Mouse (Mus musculus) liver, embryonic 14.5 days (tissue): ENCODE results near the gene Ckap4. TPM values are rescaled to one million over a fixed set of nuclear protein-coding genes. Genes with fewer than 3 reads are reported as not detected.

Experiments
- ATAC-seq: fragments of 200-750 bp; cut with Nextera tagmentation; 2 replicates; pipeline ENCODE4 v1.8.0; 2017; ENCODE audit warnings: moderate number of reproducible peaks, mild to moderate bottlenecking, moderate library complexity; ENCODE audit not compliant: insufficient read depth
- DNase-seq, 3 experiments: peaks; one replicate each; pipeline ENCODE4 v3.0.0-alpha.2; 2012 to 2013; ENCODE audit warnings: low read depth in 3 of 3, low spot score in 3 of 3
- H3K27ac ChIP-seq: fragments of 300-500 bp; sonication (generic); 2 replicates; pipeline ENCODE4 v1.5.1; 2014; ENCODE audit warnings: moderate library complexity, mild to moderate bottlenecking, control low read depth, inconsistent platforms
- H3K27me3 ChIP-seq: fragments of 300-500 bp; sonication (generic); 2 replicates; pipeline ENCODE4 v1.6.1; 2014; ENCODE audit warnings: mild to moderate bottlenecking, low read length, moderate library complexity; ENCODE audit not compliant: control insufficient read depth, insufficient read depth
- H3K36me3 ChIP-seq: fragments of 300-500 bp; sonication (generic); replicated peaks from 2 replicates; pipeline ENCODE4 v1.6.1; 2014; ENCODE audit warnings: low read depth; ENCODE audit not compliant: control insufficient read depth, insufficient read depth
- H3K4me1 ChIP-seq, 2 experiments: fragments of 200-500 bp in 1 of 2; fragments of 300-500 bp in 1 of 2; sonication (generic) in 1 of 2; replicated peaks; 2 replicates each; pipeline ENCODE4 v1.6.1; 2012 to 2014; ENCODE audit warnings: antibody characterized with exemption in 1 of 2, inconsistent platforms in 1 of 2, low read length in 1 of 2; ENCODE audit not compliant: control insufficient read depth in 2 of 2, insufficient read depth in 2 of 2
- H3K4me2 ChIP-seq: fragments of 300-500 bp; sonication (generic); 2 replicates; pipeline ENCODE4 v1.6.1; 2014; ENCODE audit warnings: low read depth, mild to moderate bottlenecking, control low read depth, moderate library complexity
- H3K4me3 ChIP-seq, 2 experiments: fragments of 200-500 bp in 1 of 2; fragments of 300-500 bp in 1 of 2; sonication (generic) in 1 of 2; 2 replicates each; pipeline ENCODE4 v1.5.1; 2012 to 2014; ENCODE audit warnings: low read depth in 2 of 2, low read length in 2 of 2, mild to moderate bottlenecking in 2 of 2, control low read depth in 1 of 2, inconsistent platforms in 1 of 2, moderate library complexity in 1 of 2; ENCODE audit not compliant: insufficient read depth in 1 of 2
- H3K9ac ChIP-seq: fragments of 300-500 bp; sonication (generic); replicated peaks from 2 replicates; pipeline ENCODE4 v1.6.1; 2014; ENCODE audit warnings: mild to moderate bottlenecking, control low read depth, moderate library complexity
- H3K9me3 ChIP-seq: fragments of 300-500 bp; sonication (generic); 2 replicates; pipeline ENCODE4 v1.6.1; 2016; ENCODE audit warnings: low read length, mixed read lengths; ENCODE audit not compliant: control insufficient read depth
- CTCF ChIP-seq: IDR thresholded peaks from 2 replicates; pipeline ENCODE4 v1.5.1; 2016; ENCODE audit warnings: antibody characterized with exemption, low read depth, control low read depth
- EP300 ChIP-seq: IDR thresholded peaks from 2 replicates; pipeline ENCODE4 v1.6.1; 2016; ENCODE audit warnings: antibody characterized with exemption, low read depth
- WGBS: fragments of 180-500 bp; shearing (Covaris S2); extraction: QIAGEN DNeasy Blood & Tissue Kit; methylation state at CpG from one replicate; pipeline ENCODE4 v1.1.7; 2014; ENCODE audit not compliant: insufficient replicate concordance; 5-methylcytosine and 5-hydroxymethylcytosine counted together
- polyA plus RNA-seq, 2 experiments: library from polyadenylated mRNA; depleted of rRNA in 1 of 2; stranded (reverse) in 1 of 2; unstranded in 1 of 2; fragments of >200 nt; fragmentation: Nextera tagmentation in 1 of 2; extraction: Ambion mirVana in 1 of 2; gene quantifications; 2 replicates each; pipeline versions ENCODE4 v1.2.1 to v1.2.3; 2012 to 2014

Ckap4 gene
- polyA plus RNA-seq, 2 experiments = 5.8 to 8.6 TPM

GRCm38 (mm10) chr10:84512766-84513165 lies 21.1 kb downstream of the Ckap4 start:
- DNase-seq (no peak), ATAC-seq (no peak)
- TF ChIP-seq EP300 (no peak), CTCF (no peak)
- Histone ChIP-seq H3K27ac (no peak overlapping the region), H3K9ac (no peak overlapping the region), H3K4me3 (no peak overlapping the region), H3K9me3 (no peaks in the 10 kb centered on the region), H3K4me2 (no peak overlapping the region), H3K36me3 (no peaks in the 10 kb centered on the region), H3K4me1 (no peaks in the 10 kb centered on the region), H3K27me3 (no peaks in the 10 kb centered on the region)

DNA sequence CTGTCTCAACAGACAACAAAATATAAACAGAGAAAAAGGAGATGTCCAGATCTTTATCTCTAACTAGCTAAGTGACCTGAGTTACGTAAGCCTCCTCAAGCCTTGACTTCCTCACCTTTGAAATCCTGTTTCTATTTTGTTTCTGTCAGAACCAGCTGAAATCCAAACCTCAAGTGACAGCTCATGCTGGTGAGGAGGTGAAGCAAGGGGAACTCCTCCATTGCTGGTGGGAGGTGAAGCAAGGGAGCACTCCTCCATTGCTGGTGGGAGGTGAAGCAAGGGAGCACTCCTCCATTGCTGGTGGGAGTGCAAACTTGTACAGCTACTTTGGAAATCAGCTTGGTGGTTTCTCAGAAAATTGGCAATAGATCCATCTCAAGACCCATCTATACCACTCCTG lies 25.3 kb downstream of the Ckap4 start:
- Histone ChIP-seq H3K27me3 (no peaks in the 10 kb centered on the region), H3K4me1 (no peaks in the 10 kb centered on the region), H3K27ac (no peak overlapping the region), H3K36me3 (no peaks in the 10 kb centered on the region), H3K9me3 (no peaks in the 10 kb centered on the region), H3K4me3 (no peak overlapping the region), H3K4me2 (no peak overlapping the region), H3K9ac (no peak overlapping the region)
- WGBS = 62% methylated on average over 1 of the region's 1 CpGs
- ATAC-seq (no peak), DNase-seq (no peak)
- TF ChIP-seq CTCF = no peak
- no peak for TF ChIP-seq EP300

DNA sequence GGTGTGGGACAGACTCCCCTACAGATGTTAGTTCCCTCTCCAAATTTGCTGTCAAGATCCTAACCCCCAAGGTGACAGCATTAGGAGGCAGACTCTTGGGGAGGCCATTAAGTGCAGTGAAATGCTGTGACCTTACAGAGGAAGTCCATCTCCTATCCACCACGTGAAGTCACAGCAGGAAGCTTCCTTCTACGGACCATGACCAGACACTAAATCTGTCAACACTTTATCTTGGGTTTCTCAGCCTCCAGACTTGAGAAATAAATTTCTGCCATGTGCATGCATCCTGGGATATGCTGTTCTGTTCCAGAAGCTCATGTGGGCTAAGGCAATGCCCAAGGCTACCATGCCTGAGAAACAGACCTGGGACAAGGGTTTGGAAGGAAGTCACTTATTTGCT lies 35.0 kb downstream of the Ckap4 start:
- no peaks in the 10 kb centered on the region for H3K27me3 ChIP-seq
- TF ChIP-seq CTCF (no peak), EP300 (no peak)
- H3K9ac ChIP-seq = no peak overlapping the region
- no peak for ATAC-seq
- WGBS = 9% methylated on average over 2 of the region's 2 CpGs
- H3K27ac ChIP-seq = no peak overlapping the region
- DNase-seq = no peak
- H3K4me2 ChIP-seq = no peak overlapping the region
- H3K4me1 ChIP-seq = 0 out of 4 replicates have a peak, but pooled peaks cover 0 to 1% of the 10 kb centered on the region in 2 experiments
- H3K9me3 ChIP-seq = no peaks in the 10 kb centered on the region
- no peak overlapping the region for H3K4me3 ChIP-seq
- no peaks in the 10 kb centered on the region for H3K36me3 ChIP-seq

- no peak overlapping the region for H3K4me2 ChIP-seq
- no peak overlapping the region for H3K27ac ChIP-seq
- WGBS = 60% methylated on average over 2 of the region's 2 CpGs
- no peaks in the 10 kb centered on the region for H3K9me3 ChIP-seq
- no peak overlapping the region for H3K9ac ChIP-seq
- no peak overlapping the region for H3K4me3 ChIP-seq
- H3K36me3 ChIP-seq = no peaks in the 10 kb centered on the region
- H3K4me1 ChIP-seq = 0 out of 4 replicates have a peak, but pooled peaks cover 0 to 1% of the 10 kb centered on the region in 2 experiments
- ATAC-seq = no peak
- TF ChIP-seq CTCF (no peak), EP300 (no peak)
- no peaks in the 10 kb centered on the region for H3K27me3 ChIP-seq
- DNase-seq = no peak
Measured at GRCm38 (mm10) chr10:84496805-84497204, 37.1 kb downstream of the Ckap4 start.

DNA sequence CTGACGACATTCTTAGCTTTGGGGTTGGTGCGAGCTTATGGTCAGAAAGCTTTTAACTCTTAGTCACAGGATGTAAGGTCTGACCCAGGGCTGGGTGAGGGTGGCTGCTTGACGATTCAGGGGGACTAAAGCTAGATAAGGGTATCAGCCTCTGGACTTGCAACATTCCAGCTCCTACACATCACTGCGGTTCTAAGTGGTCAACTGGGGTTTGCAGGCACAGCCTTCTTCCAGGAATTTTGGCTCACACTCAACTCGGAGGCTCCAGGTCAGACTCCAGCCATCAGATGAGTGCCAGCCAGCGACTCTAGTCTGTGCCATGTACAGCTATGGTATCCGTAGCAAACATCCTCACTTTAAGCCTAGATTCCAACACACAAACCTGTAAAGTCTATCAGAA lies 39.4 kb downstream of the Ckap4 start:
- Histone ChIP-seq H3K9ac (no peak overlapping the region), H3K4me2 (no peak overlapping the region), H3K4me1 (no peaks in the 10 kb centered on the region; a peak in 1 of 4 replicates), H3K36me3 (no peaks in the 10 kb centered on the region), H3K9me3 (no peaks in the 10 kb centered on the region), H3K4me3 (no peak overlapping the region), H3K27ac (no peak overlapping the region), H3K27me3 (no peaks in the 10 kb centered on the region)
- no peak for ATAC-seq
- 52% methylated on average over 7 of the region's 7 CpGs for WGBS
- DNase-seq = no peak
- TF ChIP-seq EP300 = no peak
- no peak for TF ChIP-seq CTCF

- ATAC-seq (no peak), DNase-seq (no peak)
- no peaks in the 10 kb centered on the region for H3K9me3 ChIP-seq
- WGBS = 22% methylated on average over 5 of the region's 5 CpGs
- H3K36me3 ChIP-seq = no peaks in the 10 kb centered on the region
- no peak overlapping the region for H3K9ac ChIP-seq
- H3K4me1 ChIP-seq = no peaks in the 10 kb centered on the region; a peak in 1 of 4 replicates
- H3K27me3 ChIP-seq = no peaks in the 10 kb centered on the region
- H3K4me2 ChIP-seq = no peak overlapping the region
- no peak for TF ChIP-seq EP300
- no peak for TF ChIP-seq CTCF
- H3K27ac ChIP-seq = no peak overlapping the region
- no peak overlapping the region for H3K4me3 ChIP-seq
Measured at GRCm38 (mm10) chr10:84490115-84490514, 43.7 kb downstream of the Ckap4 start.
